23 mouse cellular contexts compared by ENCODE assay signal in the genomic region with DNA sequence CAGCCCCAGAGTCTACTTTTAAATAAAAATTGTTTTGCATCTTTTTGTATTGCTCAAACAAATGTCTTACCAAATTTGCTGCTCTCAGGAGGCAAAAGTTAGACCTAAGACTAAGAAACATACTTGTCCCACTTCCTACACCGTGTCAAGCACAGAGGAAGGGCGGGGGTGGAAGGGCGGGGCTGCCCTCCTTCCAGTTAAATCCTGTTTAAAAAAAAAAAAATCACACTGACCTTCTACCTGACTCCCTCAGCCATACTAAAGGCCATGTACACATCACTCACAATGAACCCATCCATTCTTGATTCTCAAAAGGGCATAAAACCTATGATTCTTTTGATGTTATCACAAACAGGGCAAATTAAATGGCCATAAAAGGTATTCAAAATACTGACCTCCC.
DNase-seq lines count a peak whose midpoint lies in the region; ATAC-seq and TF ChIP-seq lines count a peak whose summit lies in the region.
"Had no signal": no experiment of that assay in that cellular context is flagged by ENCODE, and none has a peak within 500 bp of the region (broad histone marks: within the 10 kb centered on the region; RNA-seq: fewer than 3 reads in every experiment).

No protein-coding gene starts in this region.

- intact Hi-C loops in left cerebral cortex, postnatal 4 days (cut with DNase I), result no loop called here

- H3K36me3 ChIP-seq in ES-E14 (ENCODE audit: control insufficient read depth, insufficient read depth, low read length, poor library complexity, severe bottlenecking), result peaks cover 4% of the 10 kb centered on the region
- peaks cover 6% of the 10 kb centered on the region; the same call in 1 of the 2 replicates for H3K36me3 ChIP-seq in intestine, embryonic 16.5 days (ENCODE audit: control insufficient read depth, insufficient read depth, low read length)
- peaks cover 4% of the 10 kb centered on the region; the same call in 1 of the 2 replicates for H3K36me3 ChIP-seq in stomach, embryonic 16.5 days (ENCODE audit: control insufficient read depth, insufficient read depth, low read length)
- peaks cover 24% of the 10 kb centered on the region for H3K36me3 ChIP-seq in forebrain, postnatal 0 days (ENCODE audit: insufficient read depth)
- peaks cover 28% of the 10 kb centered on the region for H3K36me3 ChIP-seq in forebrain, embryonic 15.5 days

- H3K27ac ChIP-seq in ES-E14 (ENCODE audit: insufficient read depth, low read depth, low read length, poor library complexity, severe bottlenecking), result no peak overlapping the region
- H3K27ac ChIP-seq in intestine, embryonic 16.5 days (ENCODE audit: low read length), result no peak overlapping the region
- H3K27ac ChIP-seq in stomach, embryonic 16.5 days (ENCODE audit: low read length), result 0 out of 2 replicates have a peak overlapping the region, but pooled peaks have one; percentile 36
- H3K27ac ChIP-seq in forebrain, postnatal 0 days (ENCODE audit: low read depth, low read length), result no peak overlapping the region
- no peak overlapping the region for H3K27ac ChIP-seq in forebrain, embryonic 15.5 days (replicated peaks)
- H3K27ac ChIP-seq: embryonic facial prominence, embryonic 10.5 days; embryonic facial prominence, embryonic 12.5 days; forebrain, embryonic 10.5 days; forebrain, embryonic 12.5 days had no signal

- peak; percentile 26 for DNase-seq in CD4-positive, CD25-positive, alpha-beta regulatory T cell, adult 2 months (ENCODE audit: low read depth, low spot score)
- DNase-seq in ES-E14 (ENCODE audit: low read depth, low spot score), result no peak
- DNase-seq in forebrain, postnatal 0 days, result no peak
- DNase-seq in left cerebral cortex, postnatal 4 days, result no peak
- DNase-seq: adrenal gland, adult 8-10 months; adrenal gland, postnatal 14 days; adrenal gland, postnatal 36 days; cerebellum, adult 11-12 months; cerebellum, adult 2 months; cerebellum, adult 9-10 months; cerebellum, postnatal 10 days; cerebellum, postnatal 25 days had no signal

- H3K9ac ChIP-seq in ES-E14 (ENCODE audit: insufficient read depth, low read depth, low read length, poor library complexity, severe bottlenecking), result no peak overlapping the region
- H3K9ac ChIP-seq in intestine, embryonic 16.5 days (ENCODE audit: low read depth, low read length), result no peak overlapping the region
- H3K9ac ChIP-seq in stomach, embryonic 16.5 days (ENCODE audit: low read length), result no peak overlapping the region
- H3K9ac ChIP-seq in forebrain, postnatal 0 days, result no peak overlapping the region
- H3K9ac ChIP-seq in forebrain, embryonic 15.5 days (replicated peaks), result no peak overlapping the region
- H3K9ac ChIP-seq: embryonic facial prominence, embryonic 12.5 days; forebrain, embryonic 12.5 days had no signal

- 74% methylated on average over 3 of the region's 3 CpGs for WGBS in intestine, embryonic 16.5 days
- WGBS in stomach, embryonic 16.5 days, result 60% methylated on average over 3 of the region's 3 CpGs
- 84% methylated on average over 3 of the region's 3 CpGs for WGBS in forebrain, postnatal 0 days
- 99% methylated on average over 3 of the region's 3 CpGs for WGBS in forebrain, embryonic 15.5 days

- in situ Hi-C loops in ES-E14 (cut with MboI; ENCODE audit: low sequenced_read_pairs in 2 of 2, unreplicated experiment in 2 of 2), result no loop called here

- no peaks in the 10 kb centered on the region for H3K9me3 ChIP-seq in ES-E14 (ENCODE audit: control insufficient read depth, insufficient read depth, low read depth, low read length)
- H3K9me3 ChIP-seq in intestine, embryonic 16.5 days (ENCODE audit: control insufficient read depth, low read length), result no peaks in the 10 kb centered on the region
- no peaks in the 10 kb centered on the region for H3K9me3 ChIP-seq in stomach, embryonic 16.5 days (replicated peaks; ENCODE audit: control insufficient read depth, low read length)
- H3K9me3 ChIP-seq in forebrain, postnatal 0 days (ENCODE audit: low read length), result no peaks in the 10 kb centered on the region
- no peaks in the 10 kb centered on the region for H3K9me3 ChIP-seq in forebrain, embryonic 15.5 days
- H3K9me3 ChIP-seq: embryonic facial prominence, embryonic 10.5 days; embryonic facial prominence, embryonic 12.5 days; forebrain, embryonic 10.5 days; forebrain, embryonic 12.5 days had no signal

- H3K4me2 ChIP-seq in intestine, embryonic 16.5 days (ENCODE audit: low read depth, low read length), result no peak overlapping the region
- no peak overlapping the region for H3K4me2 ChIP-seq in stomach, embryonic 16.5 days (ENCODE audit: low read depth, low read length)
- no peak overlapping the region for H3K4me2 ChIP-seq in forebrain, postnatal 0 days (ENCODE audit: low read depth)
- H3K4me2 ChIP-seq in forebrain, embryonic 15.5 days (replicated peaks), result no peak overlapping the region
- H3K4me2 ChIP-seq: embryonic facial prominence, embryonic 12.5 days; forebrain, embryonic 12.5 days had no signal

- no peaks in the 10 kb centered on the region; a peak in 1 of 4 replicates for H3K4me1 ChIP-seq in ES-E14 (ENCODE audit: control insufficient read depth in 2 of 2, insufficient read depth in 2 of 2, low read length in 2 of 2, poor library complexity in 1 of 2)
- H3K4me1 ChIP-seq in intestine, embryonic 16.5 days (ENCODE audit: control insufficient read depth, insufficient read depth, low read length), result peaks cover 14% of the 10 kb centered on the region
- peaks cover 10% of the 10 kb centered on the region; the same call in 1 of the 2 replicates for H3K4me1 ChIP-seq in stomach, embryonic 16.5 days (ENCODE audit: control insufficient read depth, insufficient read depth, low read length)
- no peaks in the 10 kb centered on the region for H3K4me1 ChIP-seq in forebrain, postnatal 0 days (ENCODE audit: insufficient read depth)
- peaks cover 10% of the 10 kb centered on the region; the same call in 1 of the 2 replicates for H3K4me1 ChIP-seq in forebrain, embryonic 15.5 days

- no peak overlapping the region for H3K4me3 ChIP-seq in ES-E14 (ENCODE audit: insufficient read depth in 1 of 2, low read depth in 1 of 2, low read length in 2 of 2, poor library complexity in 1 of 2, severe bottlenecking in 1 of 2)
- no peak overlapping the region for H3K4me3 ChIP-seq in intestine, embryonic 16.5 days (ENCODE audit: low read length)
- no peak overlapping the region for H3K4me3 ChIP-seq in stomach, embryonic 16.5 days (replicated peaks; ENCODE audit: low read length)
- H3K4me3 ChIP-seq in forebrain, postnatal 0 days (ENCODE audit: low read depth, low read length), result no peak overlapping the region
- no peak overlapping the region for H3K4me3 ChIP-seq in forebrain, embryonic 15.5 days
- H3K4me3 ChIP-seq: embryonic facial prominence, embryonic 10.5 days; embryonic facial prominence, embryonic 12.5 days; forebrain, embryonic 10.5 days; forebrain, embryonic 12.5 days had no signal

- H3K27me3 ChIP-seq in intestine, embryonic 16.5 days (replicated peaks; ENCODE audit: control insufficient read depth, insufficient read depth, low read length), result no peaks in the 10 kb centered on the region
- no peaks in the 10 kb centered on the region for H3K27me3 ChIP-seq in stomach, embryonic 16.5 days (ENCODE audit: control insufficient read depth, insufficient read depth, low read length)
- H3K27me3 ChIP-seq in forebrain, postnatal 0 days (ENCODE audit: insufficient read depth, low read length), result no peaks in the 10 kb centered on the region
- no peaks in the 10 kb centered on the region for H3K27me3 ChIP-seq in forebrain, embryonic 15.5 days
- H3K27me3 ChIP-seq: CH12.LX; embryonic facial prominence, embryonic 12.5 days; forebrain, embryonic 12.5 days had no signal

- no peak for ATAC-seq in CD4-positive, CD25-positive, alpha-beta regulatory T cell, adult 4 months
- peak; percentile 49; the same call in 1 of the 2 replicates for ATAC-seq in intestine, embryonic 16.5 days
- no peak for ATAC-seq in stomach, embryonic 16.5 days (ENCODE audit: insufficient read depth, low FRiP score)
- ATAC-seq in forebrain, postnatal 0 days, result no peak
- ATAC-seq in forebrain, embryonic 15.5 days (replicated peaks), result no peak
- ATAC-seq: activated CD4-positive, CD25-positive, alpha-beta regulatory T cell, adult 4 months; forebrain, embryonic 14.5 days had no signal

- no peak for TF ChIP-seq CTCF in forebrain, postnatal 0 days (IDR thresholded peaks at IDR 0.05; ENCODE audit: low read depth)

TF ChIP-seq in ES-E14, 5 proteins besides CTCF, POLR2A, EP300 and RAD21:
- TF ChIP-seq HCFC1 (IDR thresholded peaks at IDR 0.05; ENCODE audit: borderline replicate concordance, insufficient read depth, low read length), result no peak
- no peak for TF ChIP-seq ZC3H11A (IDR thresholded peaks at IDR 0.05; ENCODE audit: borderline replicate concordance, low read depth, low read length)
- TF ChIP-seq ZNF384 (IDR thresholded peaks at IDR 0.05; ENCODE audit: low read depth, low read length), result peak; percentile 67
